ENCODE assay signal across 21 mouse cellular contexts in genomic region chr17:29687373-29687772, GRCm38 (mm10). TPM values are rescaled to one million over a fixed set of nuclear protein-coding genes. Genes with fewer than 3 reads are reported as not detected.
A peak's percentile ranks its signal among the peaks of the same experiment; 100 is the strongest.
DNase-seq lines count a peak whose midpoint lies in the region; ATAC-seq lines count a peak whose summit lies in the region.
"Had no signal": no experiment of that assay in that cellular context is flagged by ENCODE, and none has a peak within 500 bp of the region (broad histone marks: within the 10 kb centered on the region; RNA-seq: fewer than 3 reads in every experiment).

No protein-coding gene starts in this region.

- no peaks in the 10 kb centered on the region for H3K9me3 ChIP-seq in embryonic facial prominence, embryonic 13.5 days
- H3K9me3 ChIP-seq in embryonic facial prominence, embryonic 10.5 days: no peaks in the 10 kb centered on the region
- 0 out of 2 replicates have a peak, but pooled peaks cover 4% of the 10 kb centered on the region for H3K9me3 ChIP-seq in heart, embryonic 12.5 days (replicated peaks)
- H3K9me3 ChIP-seq in hindbrain, embryonic 13.5 days: no peaks in the 10 kb centered on the region
- H3K9me3 ChIP-seq in hindbrain, embryonic 12.5 days (replicated peaks): no peaks in the 10 kb centered on the region
- H3K9me3 ChIP-seq in liver, embryonic 12.5 days (replicated peaks): no peaks in the 10 kb centered on the region; the same call in 1 of the 2 replicates

- no peaks in the 10 kb centered on the region for H3K27me3 ChIP-seq in embryonic facial prominence, embryonic 13.5 days
- no peaks in the 10 kb centered on the region for H3K27me3 ChIP-seq in embryonic facial prominence, embryonic 10.5 days (replicated peaks; ENCODE audit: low read depth, poor library complexity, severe bottlenecking)
- no peaks in the 10 kb centered on the region for H3K27me3 ChIP-seq in heart, embryonic 12.5 days (replicated peaks)
- no peaks in the 10 kb centered on the region for H3K27me3 ChIP-seq in hindbrain, embryonic 13.5 days
- no peaks in the 10 kb centered on the region for H3K27me3 ChIP-seq in hindbrain, embryonic 12.5 days
- no peaks in the 10 kb centered on the region for H3K27me3 ChIP-seq in liver, embryonic 12.5 days (replicated peaks)

- ATAC-seq in embryonic facial prominence, embryonic 13.5 days (ENCODE audit: insufficient number of reproducible peaks, insufficient read depth, low FRiP score, low TSS enrichment, low read depth): no peak
- no peak for ATAC-seq in heart, embryonic 12.5 days (ENCODE audit: insufficient number of reproducible peaks, low FRiP score)
- ATAC-seq in hindbrain, embryonic 13.5 days (ENCODE audit: low FRiP score): no peak
- ATAC-seq in hindbrain, embryonic 12.5 days (ENCODE audit: low FRiP score): no peak
- ATAC-seq in liver, embryonic 12.5 days: no peak
- ATAC-seq: CD4-positive, CD25-positive, alpha-beta regulatory T cell, adult 4 months; inflammation-experienced regulatory T-cells, adult 6 months had no signal

- H3K4me2 ChIP-seq in embryonic facial prominence, embryonic 13.5 days: no peak overlapping the region
- H3K4me2 ChIP-seq in heart, embryonic 12.5 days: peak overlapping the region; percentile 17; the same call in 1 of the 2 replicates
- no peak overlapping the region for H3K4me2 ChIP-seq in hindbrain, embryonic 13.5 days
- no peak overlapping the region for H3K4me2 ChIP-seq in hindbrain, embryonic 12.5 days (replicated peaks)
- no peak overlapping the region; the same call in 1 of the 2 replicates for H3K4me2 ChIP-seq in liver, embryonic 12.5 days
- H3K4me2 ChIP-seq: midbrain, embryonic 11.5 days had no signal

- no peaks in the 10 kb centered on the region for H3K4me1 ChIP-seq in embryonic facial prominence, embryonic 13.5 days
- no peaks in the 10 kb centered on the region for H3K4me1 ChIP-seq in embryonic facial prominence, embryonic 10.5 days
- peaks cover 49% of the 10 kb centered on the region for H3K4me1 ChIP-seq in heart, embryonic 12.5 days (replicated peaks)
- 0 out of 2 replicates have a peak, but pooled peaks cover 3% of the 10 kb centered on the region for H3K4me1 ChIP-seq in hindbrain, embryonic 13.5 days (replicated peaks)
- H3K4me1 ChIP-seq in hindbrain, embryonic 12.5 days: no peaks in the 10 kb centered on the region
- H3K4me1 ChIP-seq in liver, embryonic 12.5 days: peaks cover 70% of the 10 kb centered on the region

- H3K27ac ChIP-seq in embryonic facial prominence, embryonic 13.5 days: no peak overlapping the region
- no peak overlapping the region for H3K27ac ChIP-seq in embryonic facial prominence, embryonic 10.5 days (replicated peaks)
- H3K27ac ChIP-seq in heart, embryonic 12.5 days (ENCODE audit: poor library complexity, severe bottlenecking): peak overlapping the region; percentile 88
- H3K27ac ChIP-seq in hindbrain, embryonic 13.5 days: peak overlapping the region; percentile 40; the same call in 1 of the 2 replicates
- no peak overlapping the region for H3K27ac ChIP-seq in hindbrain, embryonic 12.5 days
- H3K27ac ChIP-seq in liver, embryonic 12.5 days: peak overlapping the region; percentile 88
- H3K27ac ChIP-seq: layer of hippocampus, adult 2 months; macrophage; stomach, postnatal 0 days had no signal

- WGBS in embryonic facial prominence, embryonic 13.5 days: 86% methylated on average over 6 of the region's 6 CpGs
- WGBS in embryonic facial prominence, embryonic 10.5 days: 90% methylated on average over 6 of the region's 6 CpGs
- WGBS in heart, embryonic 12.5 days: 52% methylated on average over 6 of the region's 6 CpGs
- 77% methylated on average over 6 of the region's 6 CpGs for WGBS in hindbrain, embryonic 13.5 days
- WGBS in hindbrain, embryonic 12.5 days: 68% methylated on average over 6 of the region's 6 CpGs
- WGBS in liver, embryonic 12.5 days (ENCODE audit: insufficient replicate concordance): 81% methylated on average over 6 of the region's 6 CpGs

- DNase-seq in embryonic facial prominence, embryonic 10.5 days (ENCODE audit: low spot score): no peak
- no peak for DNase-seq in heart, postnatal 14 days
- DNase-seq in layer of hippocampus, adult 9-11 months: no peak
- DNase-seq: adrenal gland, postnatal 14 days; cerebellum, adult 11-12 months; cerebellum, postnatal 25 days; embryo, embryonic 11 days; heart, adult 11 months; kidney, adult 8-10 months; kidney, postnatal 14 days had no signal

- peaks cover 90% of the 10 kb centered on the region for H3K36me3 ChIP-seq in embryonic facial prominence, embryonic 13.5 days
- H3K36me3 ChIP-seq in embryonic facial prominence, embryonic 10.5 days (replicated peaks): peaks cover 97% of the 10 kb centered on the region
- H3K36me3 ChIP-seq in heart, embryonic 12.5 days: peaks cover 88% of the 10 kb centered on the region
- H3K36me3 ChIP-seq in hindbrain, embryonic 13.5 days: peaks cover 88% of the 10 kb centered on the region
- peaks cover 79% of the 10 kb centered on the region for H3K36me3 ChIP-seq in hindbrain, embryonic 12.5 days
- peaks cover 99% of the 10 kb centered on the region for H3K36me3 ChIP-seq in liver, embryonic 12.5 days

- intact Hi-C loops in heart, postnatal 14 days (cut with DNase I): no loop called here

- no peak overlapping the region for H3K4me3 ChIP-seq in embryonic facial prominence, embryonic 13.5 days
- H3K4me3 ChIP-seq in embryonic facial prominence, embryonic 10.5 days: no peak overlapping the region
- H3K4me3 ChIP-seq in heart, embryonic 12.5 days: no peak overlapping the region
- no peak overlapping the region for H3K4me3 ChIP-seq in hindbrain, embryonic 13.5 days
- H3K4me3 ChIP-seq in hindbrain, embryonic 12.5 days: no peak overlapping the region
- no peak overlapping the region for H3K4me3 ChIP-seq in liver, embryonic 12.5 days
- H3K4me3 ChIP-seq: layer of hippocampus, adult 2 months had no signal

- 0 out of 2 replicates have a peak overlapping the region, but pooled peaks have one; percentile 32 for H3K9ac ChIP-seq in embryonic facial prominence, embryonic 13.5 days
- H3K9ac ChIP-seq in heart, embryonic 12.5 days: no peak overlapping the region
- H3K9ac ChIP-seq in hindbrain, embryonic 13.5 days: no peak overlapping the region
- H3K9ac ChIP-seq in hindbrain, embryonic 12.5 days: no peak overlapping the region
- H3K9ac ChIP-seq in liver, embryonic 12.5 days: 0 out of 2 replicates have a peak overlapping the region, but pooled peaks have one; percentile 13

RNA-seq across cellular contexts. Expression of gene Cmtr1, which starts 27.0 kb away (rescaled TPM):
- 126 and 133 TPM in 2 replicates for polyA plus RNA-seq in embryonic facial prominence, embryonic 13.5 days (2015; fragmentation: Nextera tagmentation; extraction: Ambion mirVana)
- 135 and 140 TPM in 2 replicates for polyA plus RNA-seq in embryonic facial prominence, embryonic 10.5 days (2016; fragmentation: Nextera tagmentation; extraction: Ambion mirVana)
- polyA plus RNA-seq in heart, embryonic 12.5 days (2016; fragmentation: Nextera tagmentation; extraction: Ambion mirVana): 123 and 124 TPM in 2 replicates
- total RNA-seq in heart, postnatal 14 days (2021): 10 to 100 TPM; 45.8 to 60.7 TPM
- polyA plus RNA-seq in hindbrain, embryonic 13.5 days (2015; fragmentation: Nextera tagmentation; extraction: Ambion mirVana): 132 and 139 TPM in 2 replicates
- 141 and 170 TPM in 2 replicates for polyA plus RNA-seq in hindbrain, embryonic 12.5 days (2016; fragmentation: Nextera tagmentation; extraction: Ambion mirVana)
- polyA plus RNA-seq in liver, embryonic 12.5 days (2016; fragmentation: Nextera tagmentation; extraction: Ambion mirVana): 104 and 106 TPM in 2 replicates

RNA-seq across cellular contexts. Expression of gene Ccdc167, which starts 29.5 kb away (rescaled TPM):
- polyA plus RNA-seq in embryonic facial prominence, embryonic 13.5 days (2015; fragmentation: Nextera tagmentation; extraction: Ambion mirVana): 14.5 and 15.8 TPM in 2 replicates
- 16.5 and 18.1 TPM in 2 replicates for polyA plus RNA-seq in embryonic facial prominence, embryonic 10.5 days (2016; fragmentation: Nextera tagmentation; extraction: Ambion mirVana)
- polyA plus RNA-seq in heart, embryonic 12.5 days (2016; fragmentation: Nextera tagmentation; extraction: Ambion mirVana): 15.8 and 16.0 TPM in 2 replicates
- total RNA-seq in heart, postnatal 14 days (2021): 10 to 100 TPM; 11.4 to 12.1 TPM
- polyA plus RNA-seq in hindbrain, embryonic 13.5 days (2015; fragmentation: Nextera tagmentation; extraction: Ambion mirVana): 10.7 and 13.4 TPM in 2 replicates
- 14.0 and 15.3 TPM in 2 replicates for polyA plus RNA-seq in hindbrain, embryonic 12.5 days (2016; fragmentation: Nextera tagmentation; extraction: Ambion mirVana)
- polyA plus RNA-seq in liver, embryonic 12.5 days (2016; fragmentation: Nextera tagmentation; extraction: Ambion mirVana): 9.8 and 10.8 TPM in 2 replicates

Comparison
In these comparisons a context has a peak if more than half of its experiments do, and no peak if none do; other contexts are left out.
1. H3K27ac ChIP-seq: peak in heart, embryonic 12.5 days (single experiment), hindbrain, embryonic 13.5 days (single experiment) and liver, embryonic 12.5 days (single experiment); none in embryonic facial prominence, embryonic 13.5 days (single experiment), embryonic facial prominence, embryonic 10.5 days (single experiment) and hindbrain, embryonic 12.5 days (single experiment).
2. H3K9ac ChIP-seq: peak in embryonic facial prominence, embryonic 13.5 days (single experiment) and liver, embryonic 12.5 days (single experiment); none in heart, embryonic 12.5 days (single experiment), hindbrain, embryonic 13.5 days (single experiment) and hindbrain, embryonic 12.5 days (single experiment).